Mouse (Mus musculus): ENCODE data around the gene Chil1. TPM values are rescaled to one million over a fixed set of nuclear protein-coding genes. Genes with fewer than 3 reads are reported as not detected.

Chil1 gene
- not detected in 2 replicates for polyA plus RNA-seq (2012)

DNA sequence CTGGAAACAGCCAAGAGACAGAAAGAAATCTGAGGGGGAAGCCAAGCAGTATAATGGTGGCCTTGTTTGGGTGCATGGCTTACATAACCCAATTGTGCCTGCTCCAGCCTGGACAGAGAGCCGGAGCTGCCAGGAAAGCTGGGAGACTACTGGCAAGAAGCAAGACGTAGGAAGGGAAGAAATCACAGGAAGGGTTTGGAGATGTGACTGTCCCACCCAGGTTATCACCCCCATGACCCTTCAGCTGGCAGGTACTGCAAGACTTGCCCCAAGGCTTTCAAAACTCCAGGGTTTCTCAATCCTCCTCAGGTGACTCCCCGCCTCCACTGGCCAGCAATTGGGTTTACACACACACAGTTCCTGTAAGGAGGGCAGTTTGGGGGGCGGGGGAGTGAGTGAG is at the start of gene Chil1:
Gene Chil1, plus strand, starts transcription at position 152 of the 400 bp plus-strand sequence.
- Histone ChIP-seq H3K27me3 (ENCODE audit: control insufficient read depth) (no peaks in the 10 kb centered on the region), H3K9me3 (ENCODE audit: control insufficient read depth, low read length) (no peaks in the 10 kb centered on the region), H3K4me3 (replicated peaks) (no peak within 1 kb of the TSS), H3K4me1 (ENCODE audit: control insufficient read depth) (no peaks in the 10 kb centered on the region), H3K36me3 (ENCODE audit: control insufficient read depth) (no peaks in the 10 kb centered on the region)
- TF ChIP-seq GATA1 (IDR thresholded peaks at IDR 0.05; ENCODE audit: low read length) (no peak), TAL1 (IDR thresholded peaks at IDR 0.05; ENCODE audit: low read length) (no peak)

DNA sequence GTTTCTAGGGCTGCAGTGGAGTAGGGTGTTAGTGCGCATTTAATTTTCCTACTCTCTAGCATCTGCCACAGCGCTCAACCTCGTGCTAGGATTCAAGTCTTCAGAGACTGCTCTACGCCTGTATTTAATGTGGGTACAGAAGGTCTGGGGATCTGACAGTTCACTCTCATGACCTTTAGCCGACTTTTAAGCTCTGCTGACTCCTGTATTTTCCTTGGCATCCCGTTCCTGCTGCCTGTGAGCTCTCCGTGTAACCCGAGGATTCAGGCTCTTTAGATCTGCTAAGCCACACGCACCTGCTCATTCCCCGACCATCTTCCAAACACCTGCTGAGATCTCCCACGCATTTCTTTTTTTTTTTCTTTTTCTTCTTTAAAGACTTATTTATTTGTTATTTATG is 48.7 kb upstream of the Chil1 start:
- H3K9me3 ChIP-seq (ENCODE audit: control insufficient read depth, low read length): no peaks in the 10 kb centered on the region
- no peaks in the 10 kb centered on the region for H3K4me1 ChIP-seq (ENCODE audit: control insufficient read depth)
- H3K4me3 ChIP-seq (replicated peaks): no peak overlapping the region
- H3K36me3 ChIP-seq (ENCODE audit: control insufficient read depth): no peaks in the 10 kb centered on the region
- no peak for TF ChIP-seq GATA1 (IDR thresholded peaks at IDR 0.05; ENCODE audit: low read length)
- no peak for TF ChIP-seq TAL1 (IDR thresholded peaks at IDR 0.05; ENCODE audit: low read length)
- no peaks in the 10 kb centered on the region for H3K27me3 ChIP-seq (ENCODE audit: control insufficient read depth)

DNA sequence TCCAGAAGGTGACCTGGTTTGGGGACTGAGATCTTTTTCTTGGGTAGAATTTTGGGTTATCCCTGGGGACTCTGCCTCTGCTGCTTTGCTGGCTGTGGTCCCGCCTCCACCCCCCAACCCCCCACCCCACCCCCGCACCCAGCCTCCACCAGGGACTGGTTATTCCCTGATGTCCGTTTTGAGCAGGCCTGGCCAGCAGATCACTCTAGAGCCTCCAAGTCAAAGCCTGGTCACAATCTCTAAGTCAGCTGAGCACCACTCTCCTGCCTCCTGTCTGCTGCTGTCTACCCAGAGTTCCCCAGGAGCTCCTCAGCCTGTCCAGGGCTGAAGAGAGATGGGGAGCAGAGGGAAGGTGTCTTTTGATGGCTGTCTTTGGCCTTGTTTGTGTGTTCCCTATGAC is 45.6 kb upstream of the Chil1 start:
- no peak overlapping the region for H3K4me3 ChIP-seq (replicated peaks)
- no peaks in the 10 kb centered on the region for H3K36me3 ChIP-seq (ENCODE audit: control insufficient read depth)
- H3K9me3 ChIP-seq (ENCODE audit: control insufficient read depth, low read length): no peaks in the 10 kb centered on the region
- H3K27me3 ChIP-seq (ENCODE audit: control insufficient read depth): no peaks in the 10 kb centered on the region
- TF ChIP-seq GATA1 (IDR thresholded peaks at IDR 0.05; ENCODE audit: low read length): no peak
- no peak for TF ChIP-seq TAL1 (IDR thresholded peaks at IDR 0.05; ENCODE audit: low read length)
- no peaks in the 10 kb centered on the region for H3K4me1 ChIP-seq (ENCODE audit: control insufficient read depth)

DNA sequence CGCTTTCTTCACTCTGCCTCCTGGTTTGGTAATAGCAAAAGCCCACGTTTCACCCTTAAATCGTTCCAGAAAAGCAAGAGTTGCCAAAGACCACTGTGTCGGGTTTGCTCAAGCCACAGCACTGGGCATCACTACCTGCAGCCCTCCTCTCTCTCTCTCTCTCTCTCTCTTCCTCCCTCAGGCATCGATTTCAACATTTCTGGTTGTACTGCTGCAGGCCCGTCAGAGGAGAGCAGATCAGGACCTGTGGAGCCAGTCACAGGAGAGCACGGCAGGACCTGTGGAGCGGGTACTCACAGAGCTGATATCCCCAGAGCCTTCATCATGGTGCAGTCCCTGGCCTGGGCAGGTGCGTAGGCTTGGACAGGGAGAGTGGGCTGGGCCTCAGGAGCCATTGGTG is 43.6 kb upstream of the Chil1 start:
- no peak for TF ChIP-seq GATA1 (IDR thresholded peaks at IDR 0.05; ENCODE audit: low read length)
- no peak for TF ChIP-seq TAL1 (IDR thresholded peaks at IDR 0.05; ENCODE audit: low read length)

DNA sequence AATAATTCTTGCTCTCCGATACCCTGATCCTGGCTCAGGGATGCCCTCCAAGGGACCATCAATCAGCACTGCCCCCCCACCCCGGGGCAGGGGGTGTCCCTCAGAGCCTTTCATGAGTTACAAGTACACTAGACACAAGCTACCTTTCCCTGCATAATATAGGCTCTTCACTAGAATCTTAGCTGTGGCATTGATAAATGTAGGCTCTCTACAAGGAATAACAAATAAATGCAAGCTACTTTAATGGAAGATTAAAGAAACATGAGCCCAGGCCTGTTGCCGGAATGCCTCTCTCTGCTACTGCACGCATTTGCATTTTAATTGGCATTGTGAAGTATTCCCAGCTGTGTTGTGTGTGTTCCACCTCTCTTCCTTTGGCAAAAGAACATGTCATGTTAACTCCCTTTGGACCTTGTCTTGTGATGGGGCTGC is 39.6 kb upstream of the Chil1 start:
- TF ChIP-seq GATA1 (IDR thresholded peaks at IDR 0.05; ENCODE audit: low read length): no peak
- no peak for TF ChIP-seq TAL1 (IDR thresholded peaks at IDR 0.05; ENCODE audit: low read length)
- H3K27me3 ChIP-seq (ENCODE audit: control insufficient read depth): no peaks in the 10 kb centered on the region
- no peaks in the 10 kb centered on the region for H3K9me3 ChIP-seq (ENCODE audit: control insufficient read depth, low read length)
- H3K4me3 ChIP-seq (replicated peaks): no peak overlapping the region
- no peaks in the 10 kb centered on the region for H3K36me3 ChIP-seq (ENCODE audit: control insufficient read depth)
- H3K4me1 ChIP-seq (ENCODE audit: control insufficient read depth): no peaks in the 10 kb centered on the region

More for the DNA sequence above, 43.6 kb upstream of the Chil1 start:
- Histone ChIP-seq H3K36me3 (ENCODE audit: control insufficient read depth) (no peaks in the 10 kb centered on the region), H3K27me3 (ENCODE audit: control insufficient read depth) (no peaks in the 10 kb centered on the region), H3K4me1 (ENCODE audit: control insufficient read depth) (no peaks in the 10 kb centered on the region), H3K9me3 (ENCODE audit: control insufficient read depth, low read length) (no peaks in the 10 kb centered on the region), H3K4me3 (replicated peaks) (no peak overlapping the region)

DNA sequence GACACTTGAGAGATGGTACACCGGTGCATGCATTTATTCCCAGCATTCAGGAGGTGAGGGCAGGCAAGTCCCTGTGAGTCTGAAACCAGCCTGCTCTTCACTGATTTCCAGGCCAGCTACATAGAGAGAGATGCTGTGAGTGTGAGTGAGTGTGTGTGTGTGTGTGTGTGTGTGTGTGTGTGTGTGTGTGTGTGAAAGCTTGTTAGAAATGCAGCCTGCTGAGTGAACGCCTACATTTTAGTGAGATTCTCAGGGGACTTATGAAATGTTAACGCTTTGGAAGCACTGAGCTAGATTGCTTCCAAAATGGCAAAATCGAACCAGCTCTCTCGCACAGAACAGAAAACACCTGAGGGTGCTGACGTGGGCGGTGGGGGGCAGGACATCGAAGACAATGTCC is 35.9 kb upstream of the Chil1 start:
- Histone ChIP-seq H3K36me3 (ENCODE audit: control insufficient read depth) (no peaks in the 10 kb centered on the region), H3K9me3 (ENCODE audit: control insufficient read depth, low read length) (no peaks in the 10 kb centered on the region), H3K27me3 (ENCODE audit: control insufficient read depth) (no peaks in the 10 kb centered on the region), H3K4me1 (ENCODE audit: control insufficient read depth) (peaks cover 7% of the 10 kb centered on the region), H3K4me3 (replicated peaks) (no peak overlapping the region)
- TF ChIP-seq GATA1 (IDR thresholded peaks at IDR 0.05; ENCODE audit: low read length) (no peak), TAL1 (IDR thresholded peaks at IDR 0.05; ENCODE audit: low read length) (no peak)

DNA sequence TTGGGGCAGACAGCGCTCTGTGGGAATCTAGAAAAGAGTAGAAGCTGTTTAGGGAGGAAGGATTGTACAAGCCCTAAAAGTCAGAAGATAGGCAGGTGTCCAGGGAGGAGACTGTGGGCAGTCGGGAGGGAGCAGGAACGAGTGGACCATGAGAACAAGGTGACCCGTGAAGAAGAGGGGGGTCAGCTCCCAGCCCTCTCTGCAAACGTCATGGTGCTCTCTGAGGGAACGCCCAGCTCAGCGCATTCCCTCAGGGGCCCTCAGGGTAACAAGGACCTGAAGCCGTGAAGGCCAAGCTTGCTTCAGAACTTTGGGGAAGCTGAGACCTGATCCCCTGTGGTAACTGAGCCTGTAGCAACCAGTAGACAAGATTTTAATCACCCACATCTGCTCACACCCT is 31.9 kb upstream of the Chil1 start:
- Histone ChIP-seq H3K36me3 (ENCODE audit: control insufficient read depth) (no peaks in the 10 kb centered on the region), H3K27me3 (ENCODE audit: control insufficient read depth) (no peaks in the 10 kb centered on the region), H3K4me1 (ENCODE audit: control insufficient read depth) (peaks cover 23% of the 10 kb centered on the region), H3K4me3 (replicated peaks) (no peak overlapping the region), H3K9me3 (ENCODE audit: control insufficient read depth, low read length) (no peaks in the 10 kb centered on the region)
- TF ChIP-seq GATA1 (IDR thresholded peaks at IDR 0.05; ENCODE audit: low read length) (no peak), TAL1 (IDR thresholded peaks at IDR 0.05; ENCODE audit: low read length) (no peak)

DNA sequence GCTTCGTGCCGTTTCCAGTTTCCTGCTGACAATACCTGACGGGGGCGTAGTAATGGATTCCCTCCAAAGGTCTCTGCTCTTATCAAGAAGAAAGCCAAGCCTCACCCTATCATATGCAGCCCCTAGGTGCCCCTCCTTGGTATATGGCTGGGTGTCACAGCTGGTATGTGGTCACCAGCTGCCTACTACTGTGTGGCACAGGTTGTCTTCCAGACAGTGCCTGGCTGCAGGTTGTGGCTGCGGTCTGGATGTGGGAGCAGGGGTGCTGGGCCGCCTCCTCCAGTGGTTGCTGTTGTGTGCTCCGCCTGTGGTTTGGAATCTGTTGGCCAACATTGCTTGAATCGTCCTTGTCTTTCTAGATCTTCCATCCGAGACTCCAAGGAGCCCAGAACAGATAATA is 31.2 kb upstream of the Chil1 start:
- H3K36me3 ChIP-seq (ENCODE audit: control insufficient read depth): no peaks in the 10 kb centered on the region
- no peaks in the 10 kb centered on the region for H3K9me3 ChIP-seq (ENCODE audit: control insufficient read depth, low read length)
- H3K27me3 ChIP-seq (ENCODE audit: control insufficient read depth): no peaks in the 10 kb centered on the region
- no peak overlapping the region for H3K4me3 ChIP-seq (replicated peaks)
- peaks cover 23% of the 10 kb centered on the region for H3K4me1 ChIP-seq (ENCODE audit: control insufficient read depth)
- TF ChIP-seq TAL1 (IDR thresholded peaks at IDR 0.05; ENCODE audit: low read length): no peak
- no peak for TF ChIP-seq GATA1 (IDR thresholded peaks at IDR 0.05; ENCODE audit: low read length)

DNA sequence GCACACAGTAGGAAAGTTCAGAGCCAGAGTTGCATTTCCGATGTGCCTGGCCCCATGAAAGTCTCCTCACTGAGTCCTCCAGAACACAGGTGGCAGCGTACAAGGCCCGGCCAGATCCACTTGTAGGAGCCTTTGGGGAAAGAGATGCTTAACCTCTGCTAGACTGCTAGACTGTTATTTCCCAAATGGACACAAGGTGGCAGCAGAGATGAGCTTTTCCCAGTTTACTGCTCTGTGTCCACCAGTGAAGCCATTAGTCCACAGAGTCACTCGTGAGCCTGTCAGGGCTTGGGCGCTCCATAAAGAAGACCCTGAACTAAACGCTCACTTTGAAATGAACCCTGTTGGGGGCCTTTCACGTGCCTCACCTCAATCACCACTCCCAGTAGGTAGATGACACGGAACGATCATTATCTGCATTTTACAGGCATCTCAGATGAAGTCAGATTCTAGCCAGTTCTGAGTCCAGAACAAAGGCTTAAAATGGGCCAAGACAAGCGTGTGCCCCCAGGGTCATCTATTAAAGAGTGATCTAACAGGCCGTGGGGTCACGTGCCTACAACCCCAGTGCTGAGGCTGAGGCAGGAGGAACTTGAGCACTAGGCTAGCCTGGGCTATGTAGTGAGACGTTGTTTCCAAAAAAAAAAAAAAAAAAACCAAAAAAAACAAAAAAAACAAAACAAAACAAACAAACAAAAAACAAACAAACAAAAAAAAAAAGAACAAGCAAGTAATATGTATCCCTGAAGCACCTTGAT is 30.1 kb upstream of the Chil1 start:
- H3K4me1 ChIP-seq (ENCODE audit: control insufficient read depth): peaks cover 23% of the 10 kb centered on the region
- no peaks in the 10 kb centered on the region for H3K36me3 ChIP-seq (ENCODE audit: control insufficient read depth)

More for the DNA sequence above, 30.1 kb upstream of the Chil1 start:
- Histone ChIP-seq H3K9me3 (ENCODE audit: control insufficient read depth, low read length) (no peaks in the 10 kb centered on the region), H3K27me3 (ENCODE audit: control insufficient read depth) (no peaks in the 10 kb centered on the region), H3K4me3 (replicated peaks) (no peak overlapping the region)
- no peak for TF ChIP-seq GATA1 (IDR thresholded peaks at IDR 0.05; ENCODE audit: low read length)
- TF ChIP-seq TAL1 (IDR thresholded peaks at IDR 0.05; ENCODE audit: low read length): no peak
